Mouse (Mus musculus) bone marrow macrophage, adult 2 months (primary cell): ENCODE measurements around the gene Wdr95.

ENCODE experiments used
- CTCF ChIP-seq: IDR thresholded peaks from 2 replicates; pipeline ENCODE4 v1.5.1; 2012; ENCODE audit warnings: low read depth, mild to moderate bottlenecking, low read length, moderate library complexity
- POLR2A ChIP-seq: IDR thresholded peaks from 2 replicates; pipeline ENCODE4 v1.6.1; 2012; ENCODE audit warnings: mild to moderate bottlenecking, low read depth, low read length, borderline replicate concordance

DNA sequence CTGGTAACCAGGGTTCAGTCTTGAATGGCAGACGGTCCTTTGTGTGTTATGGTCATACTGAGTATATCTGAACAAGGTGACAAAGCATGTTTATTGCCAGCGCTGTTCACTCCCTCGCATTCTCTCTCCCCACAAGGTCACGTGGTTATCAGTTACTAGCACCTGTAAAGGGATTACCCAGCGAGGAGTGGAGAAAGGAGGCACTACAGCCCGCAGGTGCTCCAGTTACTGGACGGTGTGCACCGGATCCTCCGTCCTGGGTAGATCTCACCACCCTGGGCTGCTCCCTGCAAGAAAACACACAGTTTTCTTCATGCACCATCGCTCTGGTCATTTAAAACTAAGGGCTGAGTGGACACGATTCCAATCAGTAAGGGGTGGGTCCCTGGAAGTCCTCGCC is 44.2 kb upstream of the Wdr95 start:
- TF ChIP-seq CTCF (no peak), POLR2A (no peak)
